Mouse (Mus musculus) lung, adult 2 months (tissue): ENCODE measurements at regions not wholly inside any gene's neighbourhood (a gene's known extent, or its start where the extent isn't known, plus 50 kb on each side); places are given as distances from the start of the nearest gene placed in this dataset.

Source experiments
- DNase-seq: peaks from one replicate; pipeline ENCODE4 v3.0.0; 2022
- H3K4me1 ChIP-seq: fragments of 200-500 bp; 2 replicates; pipeline ENCODE4 v1.6.1; 2011; ENCODE audit warnings: low read length; ENCODE audit not compliant: control insufficient read depth, insufficient read depth
- H3K4me3 ChIP-seq: fragments of 200-500 bp; replicated peaks from 2 replicates; pipeline ENCODE3; 2011; ENCODE audit warnings: low read depth, mild to moderate bottlenecking, control low read depth, low read length; ENCODE audit errors: extremely low read depth
- CTCF ChIP-seq: fragments of 200-500 bp; IDR thresholded peaks from 2 replicates; pipeline ENCODE4 v1.5.1; 2011; ENCODE audit warnings: mild to moderate bottlenecking, low read length, control low read depth; ENCODE audit not compliant: insufficient read depth
- POLR2A ChIP-seq: fragments of 200-500 bp; IDR thresholded peaks from 2 replicates; pipeline ENCODE4 v1.6.1; 2011; ENCODE audit warnings: low read depth, mild to moderate bottlenecking, control low read depth, low read length, borderline replicate concordance; ENCODE audit errors: extremely low read depth
- WGBS: fragments of 180-500 bp; shearing (Covaris S2); methylation state at CpG from one replicate; pipeline ENCODE4 v1.1.7; 2018; 5-methylcytosine and 5-hydroxymethylcytosine counted together

DNA sequence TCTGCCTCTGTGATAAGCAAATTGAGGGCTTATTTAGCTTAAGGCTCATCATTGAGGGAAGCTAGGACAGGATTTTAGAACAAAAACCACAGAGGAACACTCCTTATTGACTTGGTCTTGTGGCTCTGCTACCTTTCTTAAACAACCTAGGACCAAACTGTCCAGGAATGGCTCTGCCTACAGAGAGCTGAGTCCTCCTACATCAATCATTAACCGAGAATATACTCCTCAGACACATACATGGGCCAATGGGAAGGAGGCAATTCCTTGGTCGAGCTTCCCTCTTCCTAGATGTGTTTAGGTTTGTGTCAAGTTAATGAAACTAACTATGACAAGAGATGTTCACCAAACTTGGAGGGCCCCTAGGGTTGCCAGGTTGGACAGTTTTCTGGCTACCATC, 279.8 kb downstream of the Rps24 start:
- WGBS, result 52% methylated on average over 2 of the region's 2 CpGs
- no peak for DNase-seq
- no peak overlapping the region for H3K4me3 ChIP-seq
- no peaks in the 10 kb centered on the region for H3K4me1 ChIP-seq
- TF ChIP-seq CTCF (no peak), POLR2A (no peak)

GRCm38 (mm10) chr14:24767316-24767715, 280.4 kb downstream of the Rps24 start:
- DNase-seq, result no peak
- 82% methylated on average over 5 of the region's 5 CpGs for WGBS
- no peak for TF ChIP-seq POLR2A
- no peak for TF ChIP-seq CTCF
- Histone ChIP-seq H3K4me1 (0 out of 2 replicates have a peak, but pooled peaks cover 2% of the 10 kb centered on the region), H3K4me3 (no peak overlapping the region)

DNA sequence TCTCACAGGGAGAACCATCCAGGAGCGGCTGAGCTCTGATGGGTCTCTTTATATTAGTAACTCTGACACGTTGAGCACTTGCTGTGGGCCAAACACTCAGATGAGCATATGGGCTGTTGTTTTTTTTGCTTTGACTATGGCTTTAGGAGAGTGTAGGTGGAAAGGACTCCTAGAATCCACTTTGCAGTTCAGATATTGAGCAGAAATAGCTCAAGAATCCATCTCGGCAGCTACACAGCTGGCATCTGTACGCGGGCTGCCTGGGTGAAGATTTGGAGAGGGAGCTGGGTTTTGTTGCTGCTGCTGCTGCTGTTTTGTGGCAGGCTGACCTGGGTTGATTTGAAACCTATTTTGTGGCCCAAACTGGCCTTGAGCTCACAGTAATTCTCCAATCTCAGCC, 281.0 kb downstream of the Rps24 start:
- WGBS, result 87% methylated on average over 5 of the region's 5 CpGs

GRCm38 (mm10) chr14:24769451-24769850, 282.5 kb downstream of the Rps24 start:
- Histone ChIP-seq H3K4me3 (no peak overlapping the region), H3K4me1 (0 out of 2 replicates have a peak, but pooled peaks cover 2% of the 10 kb centered on the region)
- WGBS, result 55% methylated on average over 3 of the region's 3 CpGs
- DNase-seq, result no peak
- no peak for TF ChIP-seq POLR2A
- no peak for TF ChIP-seq CTCF

More for the DNA sequence above, 281.0 kb downstream of the Rps24 start:
- Histone ChIP-seq H3K4me1 (0 out of 2 replicates have a peak, but pooled peaks cover 2% of the 10 kb centered on the region), H3K4me3 (no peak overlapping the region)
- DNase-seq, result no peak
- TF ChIP-seq CTCF (no peak), POLR2A (no peak)

DNA sequence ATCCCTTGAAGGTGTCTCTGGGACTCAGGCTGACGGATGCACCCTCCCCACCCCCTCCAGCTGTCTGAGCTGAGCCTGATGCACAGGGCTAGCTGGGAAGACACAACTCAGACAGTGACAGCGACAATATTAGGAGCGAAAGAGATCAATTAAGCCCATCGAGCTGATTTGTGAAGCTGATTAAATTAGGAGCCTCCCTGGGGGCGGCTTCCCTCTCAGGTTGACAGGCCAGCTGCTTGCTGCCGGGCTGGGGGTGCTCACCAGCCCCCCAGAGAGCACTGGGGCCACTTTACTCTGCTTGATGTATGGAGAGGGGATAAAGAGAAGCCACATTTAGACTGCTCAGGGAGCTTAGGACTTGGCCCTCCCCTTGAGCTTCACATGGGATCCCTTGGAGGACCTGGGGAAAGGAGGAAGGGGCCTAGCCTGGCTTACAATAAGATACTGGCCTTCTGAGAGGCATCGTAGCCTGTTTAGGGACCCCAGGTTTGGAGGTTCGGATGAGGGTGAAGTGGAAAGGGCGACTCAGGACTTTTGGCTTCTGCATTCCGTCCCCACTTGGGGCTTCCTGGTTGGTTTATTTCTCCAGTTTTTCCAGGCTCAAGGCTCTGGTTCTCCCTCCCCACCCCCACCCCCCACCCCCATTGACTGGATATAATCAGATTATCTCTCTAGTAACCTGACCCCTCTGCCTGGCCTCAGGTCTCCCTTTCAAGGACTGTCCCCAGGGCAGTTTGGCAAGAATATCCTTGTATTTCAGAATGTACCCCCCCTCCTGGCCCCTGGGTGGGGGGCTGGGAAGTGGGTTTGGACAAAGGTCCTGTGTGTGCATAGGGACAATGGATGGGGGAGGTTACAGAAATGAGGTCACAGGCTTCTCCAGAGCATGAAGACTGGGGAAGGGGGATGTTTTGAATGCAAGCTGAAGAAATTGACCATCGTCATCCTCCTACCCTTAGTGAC, 283.4 kb downstream of the Rps24 start:
- no peak for DNase-seq
- Histone ChIP-seq H3K4me3 (no peak overlapping the region), H3K4me1 (0 out of 2 replicates have a peak, but pooled peaks cover 2% of the 10 kb centered on the region)
- 68% methylated on average over 11 of the region's 11 CpGs for WGBS
- TF ChIP-seq POLR2A (no peak), CTCF (no peak)

GRCm38 (mm10) chr14:24771663-24772062, 284.7 kb downstream of the Rps24 start:
- H3K4me1 ChIP-seq, result 0 out of 2 replicates have a peak, but pooled peaks cover 2% of the 10 kb centered on the region
- TF ChIP-seq POLR2A, result no peak
- TF ChIP-seq CTCF, result no peak
- WGBS, result 74% methylated on average over 1 of the region's 1 CpGs
- H3K4me3 ChIP-seq, result no peak overlapping the region
- DNase-seq, result no peak

DNA sequence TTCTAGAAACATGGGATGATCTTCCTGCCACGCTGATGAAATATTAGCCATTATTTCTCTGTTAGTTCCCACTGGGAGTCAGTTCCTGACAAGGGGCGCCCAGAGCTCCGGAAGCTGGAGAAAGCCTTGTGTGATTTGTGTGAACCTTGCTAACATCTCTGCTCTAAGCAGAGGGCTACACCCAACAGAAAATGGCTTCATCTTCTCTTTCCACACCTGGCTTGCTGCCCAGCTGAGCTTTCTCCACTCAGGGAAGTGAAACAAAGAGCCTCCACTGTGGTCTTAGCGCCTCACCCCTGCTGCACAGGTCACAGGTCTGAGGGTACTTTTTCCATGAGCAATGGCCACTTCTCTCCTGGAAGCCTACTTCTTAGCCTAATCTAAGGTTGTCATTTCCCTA, 285.2 kb downstream of the Rps24 start:
- 47% methylated on average over 4 of the region's 4 CpGs for WGBS
- TF ChIP-seq CTCF, result no peak
- no peak for TF ChIP-seq POLR2A
- no peak overlapping the region for H3K4me3 ChIP-seq
- DNase-seq, result no peak
- H3K4me1 ChIP-seq, result 0 out of 2 replicates have a peak, but pooled peaks cover 2% of the 10 kb centered on the region

GRCm38 (mm10) chr14:24778748-24779630, 292.1 kb downstream of the Rps24 start:
- peak; percentile 80 for DNase-seq
- H3K4me1 ChIP-seq, result peaks cover 6% of the 10 kb centered on the region
- WGBS, result 1% methylated on average over 39 of the region's 39 CpGs
- TF ChIP-seq POLR2A (0 out of 2 replicates have a peak, but pooled peaks have one; percentile 38), CTCF (peak; percentile 26; the same call in 1 of the 2 replicates)
- peak overlapping the region; percentile 47 for H3K4me3 ChIP-seq

GRCm38 (mm10) chr14:24781674-24782073, 294.7 kb downstream of the Rps24 start:
- H3K4me3 ChIP-seq, result no peak overlapping the region
- peaks cover 6% of the 10 kb centered on the region for H3K4me1 ChIP-seq
- 90% methylated on average over 3 of the region's 3 CpGs for WGBS
- DNase-seq, result no peak
- TF ChIP-seq CTCF, result no peak
- no peak for TF ChIP-seq POLR2A
